Mouse (Mus musculus) myocyte (in vitro differentiated cells): ENCODE data around the gene Gm1043. TPM values are rescaled to one million over a fixed set of nuclear protein-coding genes. Genes with fewer than 3 reads are reported as not detected.

Experiments
- H3K27me3 ChIP-seq: one replicate; pipeline ENCODE4 v1.6.1; 2011; ENCODE audit not compliant: control insufficient read depth, insufficient read depth, insufficient read length
- H3K36me3 ChIP-seq: one replicate; pipeline ENCODE4 v1.6.1; 2011; ENCODE audit not compliant: control insufficient read depth, insufficient read depth
- H3K4me2 ChIP-seq: one replicate; pipeline ENCODE4 v1.6.1; 2011; ENCODE audit warnings: low read depth, control low read depth
- H3K4me3 ChIP-seq: one replicate; pipeline ENCODE4 v1.5.1; 2011; ENCODE audit warnings: mild to moderate bottlenecking, control low read depth, moderate library complexity
- H3K79me2 ChIP-seq: one replicate; pipeline ENCODE4 v1.6.1; 2011; ENCODE audit not compliant: control insufficient read depth, insufficient read depth
- H3ac ChIP-seq: one replicate; pipeline ENCODE4 v1.6.1; 2011; ENCODE audit not compliant: control insufficient read depth, insufficient read length
- CEBPB ChIP-seq: IDR thresholded peaks from 2 replicates; pipeline ENCODE4 v1.6.1; 2011; ENCODE audit warnings: mild to moderate bottlenecking, moderate library complexity; ENCODE audit not compliant: poor library complexity, insufficient read depth, severe bottlenecking
- E2F4 ChIP-seq: IDR thresholded peaks from one replicate; pipeline ENCODE4 v1.6.1; 2011; ENCODE audit warnings: mild to moderate bottlenecking, control low read depth, moderate library complexity; ENCODE audit not compliant: insufficient read depth
- MAX ChIP-seq: IDR thresholded peaks from one replicate; pipeline ENCODE4 v1.6.1; 2011; ENCODE audit warnings: low read depth, mild to moderate bottlenecking, control low read depth
- MYOD1 ChIP-seq, 3 experiments: IDR thresholded peaks; one replicate each; pipeline ENCODE4 v1.6.1; 2011; ENCODE audit warnings: control low read depth in 2 of 3, low read depth in 2 of 3, mild to moderate bottlenecking in 2 of 3, moderate library complexity in 1 of 3; ENCODE audit not compliant: insufficient read length in 2 of 3, control insufficient read depth in 1 of 3
- MYOG ChIP-seq, 3 experiments: IDR thresholded peaks; one replicate each; pipeline ENCODE4 v1.6.1; 2011; ENCODE audit warnings: control low read depth in 2 of 3, low read depth in 2 of 3, mild to moderate bottlenecking in 2 of 3; ENCODE audit not compliant: insufficient read length in 2 of 3, control insufficient read depth in 1 of 3, insufficient read depth in 1 of 3
- POLR2A ChIP-seq: IDR thresholded peaks from one replicate; pipeline ENCODE4 v1.6.1; 2011; ENCODE audit warnings: low read depth, mild to moderate bottlenecking, control low read depth, moderate library complexity; ENCODE audit not compliant: insufficient read length
- POLR2AphosphoS2 ChIP-seq: IDR thresholded peaks from one replicate; pipeline ENCODE4 v1.6.1; 2011; ENCODE audit warnings: low read depth, control low read depth; ENCODE audit not compliant: insufficient read length
- REST ChIP-seq: IDR thresholded peaks from one replicate; pipeline ENCODE4 v1.6.1; 2011; ENCODE audit warnings: mild to moderate bottlenecking, control low read depth, moderate library complexity; ENCODE audit not compliant: insufficient read depth, insufficient read length
- SRF ChIP-seq: IDR thresholded peaks from one replicate; pipeline ENCODE4 v1.6.1; 2011; ENCODE audit warnings: low read depth; ENCODE audit not compliant: control insufficient read depth, insufficient read length
- TCF12 ChIP-seq: IDR thresholded peaks from one replicate; pipeline ENCODE4 v1.6.1; 2011; ENCODE audit warnings: mild to moderate bottlenecking, control low read depth; ENCODE audit not compliant: poor library complexity, insufficient read depth, severe bottlenecking
- TCF3 ChIP-seq: IDR thresholded peaks from one replicate; pipeline ENCODE4 v1.6.1; 2011; ENCODE audit warnings: low read depth, control low read depth; ENCODE audit not compliant: insufficient read length
- USF1 ChIP-seq: IDR thresholded peaks from one replicate; pipeline ENCODE4 v1.6.1; 2011; ENCODE audit warnings: low read depth, mild to moderate bottlenecking, control low read depth, moderate library complexity
- polyA plus RNA-seq: library from polyadenylated mRNA; unstranded; fragments of >200 nt; fragmentation: generic; extraction: Trizol; gene quantifications from one replicate; pipeline ENCODE4 v1.2.1, GENCODE M21; 2012; ENCODE audit warnings: missing spikeins

Gene Gm1043
- polyA plus RNA-seq, 1 experiment = not detected

- Histone ChIP-seq H3K79me2 (no peaks in the 10 kb centered on the region), H3K4me2 (no peak overlapping the region), H3K4me3 (no peak overlapping the region), H3K27me3 (no peaks in the 10 kb centered on the region), H3ac (no peak overlapping the region), H3K36me3 (no peaks in the 10 kb centered on the region)
- TF ChIP-seq USF1 (no peak), SRF (no peak), REST (no peak), POLR2A (no peak), TCF3 (no peak), E2F4 (no peak), MYOG (IDR thresholded peaks at IDR 0.05; ENCODE audit: control insufficient read depth in 1 of 3, insufficient read depth in 1 of 3, insufficient read length in 2 of 3, low read depth in 2 of 3) (no peak), MAX (no peak)
Observed at GRCm38 (mm10) chr5:37252101-37252804, 167.1 kb downstream of the Gm1043 start.

GRCm38 (mm10) chr5:37254523-37254922, 169.4 kb downstream of the Gm1043 start:
- no peak for TF ChIP-seq TCF12
- no peak for TF ChIP-seq POLR2A
- TF ChIP-seq E2F4 = no peak
- no peak for TF ChIP-seq CEBPB
- TF ChIP-seq SRF = no peak
- TF ChIP-seq REST = no peak
- no peak for TF ChIP-seq MAX
- no peak for TF ChIP-seq MYOD1 (IDR thresholded peaks at IDR 0.05; ENCODE audit: control insufficient read depth in 1 of 3, insufficient read length in 2 of 3, low read depth in 2 of 3)
- TF ChIP-seq TCF3 = no peak
- no peak for TF ChIP-seq USF1

GRCm38 (mm10) chr5:37256823-37257222, 171.7 kb downstream of the Gm1043 start:
- Histone ChIP-seq H3K79me2 (no peaks in the 10 kb centered on the region), H3K4me3 (no peak overlapping the region), H3K4me2 (no peak overlapping the region), H3ac (no peak overlapping the region), H3K27me3 (no peaks in the 10 kb centered on the region), H3K36me3 (no peaks in the 10 kb centered on the region)
- TF ChIP-seq TCF12 = no peak
- TF ChIP-seq E2F4 = no peak
- TF ChIP-seq MYOD1 (IDR thresholded peaks at IDR 0.05; ENCODE audit: control insufficient read depth in 1 of 3, insufficient read length in 2 of 3, low read depth in 2 of 3) = no peak
- no peak for TF ChIP-seq USF1
- TF ChIP-seq CEBPB = no peak
- TF ChIP-seq TCF3 = no peak
- no peak for TF ChIP-seq REST
- TF ChIP-seq MYOG (IDR thresholded peaks at IDR 0.05; ENCODE audit: control insufficient read depth in 1 of 3, insufficient read depth in 1 of 3, insufficient read length in 2 of 3, low read depth in 2 of 3) = no peak
- TF ChIP-seq MAX = no peak
- no peak for TF ChIP-seq SRF
- no peak for TF ChIP-seq POLR2AphosphoS2
- no peak for TF ChIP-seq POLR2A

More at GRCm38 (mm10) chr5:37254523-37254922, 169.4 kb downstream of the Gm1043 start:
- Histone ChIP-seq H3K4me2 (no peak overlapping the region), H3K27me3 (no peaks in the 10 kb centered on the region), H3ac (no peak overlapping the region), H3K36me3 (no peaks in the 10 kb centered on the region), H3K4me3 (no peak overlapping the region), H3K79me2 (no peaks in the 10 kb centered on the region)

- Histone ChIP-seq H3K4me2 (no peak overlapping the region), H3K4me3 (no peak overlapping the region), H3ac (no peak overlapping the region), H3K36me3 (no peaks in the 10 kb centered on the region), H3K27me3 (no peaks in the 10 kb centered on the region), H3K79me2 (no peaks in the 10 kb centered on the region)
- TF ChIP-seq REST = peak; percentile 99
- TF ChIP-seq MAX = no peak
Observed at GRCm38 (mm10) chr5:37257243-37257642, 172.1 kb downstream of the Gm1043 start.

GRCm38 (mm10) chr5:37261734-37262133, 176.6 kb downstream of the Gm1043 start:
- Histone ChIP-seq H3K4me2 (no peak overlapping the region), H3K79me2 (no peaks in the 10 kb centered on the region), H3K27me3 (no peaks in the 10 kb centered on the region), H3ac (no peak overlapping the region), H3K4me3 (no peak overlapping the region), H3K36me3 (no peaks in the 10 kb centered on the region)
- TF ChIP-seq CEBPB (no peak), USF1 (no peak), TCF3 (no peak), TCF12 (no peak), POLR2A (no peak), REST (no peak), MAX (no peak), MYOD1 (IDR thresholded peaks at IDR 0.05; ENCODE audit: control insufficient read depth in 1 of 3, insufficient read length in 2 of 3, low read depth in 2 of 3) (no peak), POLR2AphosphoS2 (no peak), SRF (no peak), MYOG (IDR thresholded peaks at IDR 0.05; ENCODE audit: control insufficient read depth in 1 of 3, insufficient read depth in 1 of 3, insufficient read length in 2 of 3, low read depth in 2 of 3) (no peak), E2F4 (no peak)
